Mouse (Mus musculus) right cerebral cortex, adult 2 months (tissue): Measurements from ENCODE around the gene Ndufa3.
A peak's percentile ranks its signal among the peaks of the same experiment; 100 is the strongest.
"Not testable (repeated sequence)": the region's sequence is repeated elsewhere in the genome, so short reads cannot be mapped to it uniquely, and the experiment has no call there.

Source experiments
- DNase-seq, 2 experiments: peaks; one replicate each; pipeline ENCODE4 v3.0.0; 2021 to 2022; ENCODE audit warnings: low spot score in 2 of 2

The Ndufa3 gene

GRCm38 (mm10) chr7:3617242-3617995, at the start of gene Ndufa3:
Gene Ndufa3 (plus strand): TSS chr7:3617373.
- DNase-seq = peak; percentile 87 to 88

GRCm38 (mm10) chr7:3569725-3570124, 47.4 kb upstream of the Ndufa3 start:
- DNase-seq = no peak

- not testable (repeated sequence) for DNase-seq
Measured at GRCm38 (mm10) chr7:3570580-3570979, 46.6 kb upstream of the Ndufa3 start.

GRCm38 (mm10) chr7:3571847-3572246, 45.3 kb upstream of the Ndufa3 start:
- no peak for DNase-seq

- DNase-seq = peak; percentile 40 to 63
Measured at GRCm38 (mm10) chr7:3574216-3574615, 43.0 kb upstream of the Ndufa3 start.

GRCm38 (mm10) chr7:3576354-3577124, 40.6 kb upstream of the Ndufa3 start:
- DNase-seq = no peak

- DNase-seq = no peak
Measured at GRCm38 (mm10) chr7:3578196-3578595, 39.0 kb upstream of the Ndufa3 start.

GRCm38 (mm10) chr7:3578952-3579546, 38.1 kb upstream of the Ndufa3 start:
- DNase-seq = no peak

GRCm38 (mm10) chr7:3580029-3580428, 37.1 kb upstream of the Ndufa3 start:
- no peak for DNase-seq

- DNase-seq = no peak
Measured at GRCm38 (mm10) chr7:3585763-3586162, 31.4 kb upstream of the Ndufa3 start.

- DNase-seq = no peak
Measured at GRCm38 (mm10) chr7:3586255-3586654, 30.9 kb upstream of the Ndufa3 start.

GRCm38 (mm10) chr7:3587292-3587691, 29.9 kb upstream of the Ndufa3 start:
- no peak for DNase-seq

- no peak for DNase-seq
Measured at GRCm38 (mm10) chr7:3590550-3590949, 26.6 kb upstream of the Ndufa3 start.

- no peak for DNase-seq
Measured at GRCm38 (mm10) chr7:3591534-3591933, 25.6 kb upstream of the Ndufa3 start.

GRCm38 (mm10) chr7:3593855-3594254, 23.3 kb upstream of the Ndufa3 start:
- DNase-seq = no peak

GRCm38 (mm10) chr7:3594686-3595085, 22.5 kb upstream of the Ndufa3 start:
- no peak for DNase-seq

- no peak for DNase-seq
Measured at GRCm38 (mm10) chr7:3595146-3595545, 22.0 kb upstream of the Ndufa3 start.

- DNase-seq = not testable (repeated sequence)
Measured at GRCm38 (mm10) chr7:3597755-3598154, 19.4 kb upstream of the Ndufa3 start.

GRCm38 (mm10) chr7:3601119-3601518, 16.1 kb upstream of the Ndufa3 start:
- peak; percentile 78 to 80 for DNase-seq

- no peak for DNase-seq
Measured at GRCm38 (mm10) chr7:3606798-3607197, 10.4 kb upstream of the Ndufa3 start.

- no peak for DNase-seq
Measured at GRCm38 (mm10) chr7:3607391-3607790, 9.8 kb upstream of the Ndufa3 start.

GRCm38 (mm10) chr7:3608668-3609067, 8.5 kb upstream of the Ndufa3 start:
- no peak for DNase-seq

- DNase-seq = no peak
Measured at GRCm38 (mm10) chr7:3609082-3609481, 8.1 kb upstream of the Ndufa3 start.
